Mouse (Mus musculus) ES-E14 (cell line): ENCODE data around the gene Nme4. TPM values are rescaled to one million over a fixed set of nuclear protein-coding genes. Genes with fewer than 3 reads are reported as not detected.

Experiments used
- DNase-seq: peaks from one replicate; pipeline ENCODE4 v3.0.0-alpha.2; 2013; ENCODE audit warnings: low read depth, low spot score
- H3K27ac ChIP-seq: 2 replicates; pipeline ENCODE4 v1.5.1; 2012; ENCODE audit warnings: low read depth, mild to moderate bottlenecking, low read length, moderate library complexity, mixed read lengths; ENCODE audit not compliant: poor library complexity, insufficient read depth, severe bottlenecking
- H3K36me3 ChIP-seq: 2 replicates; pipeline ENCODE4 v1.6.1; 2012; ENCODE audit warnings: mild to moderate bottlenecking, low read length, moderate library complexity, mixed read lengths; ENCODE audit not compliant: control insufficient read depth, poor library complexity, insufficient read depth, severe bottlenecking
- H3K4me1 ChIP-seq, 2 experiments: fragments of 150-350 bp in 1 of 2; sonication (generic) in 1 of 2; 2 replicates each; pipeline ENCODE4 v1.6.1; 2012; ENCODE audit warnings: low read length in 2 of 2, mild to moderate bottlenecking in 1 of 2, mixed read lengths in 1 of 2; ENCODE audit not compliant: control insufficient read depth in 2 of 2, insufficient read depth in 2 of 2, poor library complexity in 1 of 2
- H3K4me3 ChIP-seq, 2 experiments: fragments of 150-350 bp in 1 of 2; sonication (generic) in 1 of 2; 2 replicates each; pipeline ENCODE4 v1.5.1; 2012; ENCODE audit warnings: low read length in 2 of 2, low read depth in 1 of 2, mild to moderate bottlenecking in 1 of 2, mixed read lengths in 1 of 2; ENCODE audit not compliant: insufficient read depth in 1 of 2, poor library complexity in 1 of 2, severe bottlenecking in 1 of 2
- H3K9ac ChIP-seq: 2 replicates; pipeline ENCODE4 v1.6.1; 2012; ENCODE audit warnings: low read depth, mild to moderate bottlenecking, low read length, mixed read lengths; ENCODE audit not compliant: poor library complexity, insufficient read depth, severe bottlenecking
- H3K9me3 ChIP-seq: fragments of 150-350 bp; sonication (generic); 2 replicates; pipeline ENCODE4 v1.6.1; 2012; ENCODE audit warnings: low read depth, mild to moderate bottlenecking, low read length; ENCODE audit not compliant: control insufficient read depth, insufficient read depth
- CHD2 ChIP-seq: IDR thresholded peaks from 2 replicates; pipeline ENCODE4 v1.6.1; 2014; ENCODE audit warnings: mild to moderate bottlenecking, low read depth, low read length, inconsistent platforms
- HCFC1 ChIP-seq: IDR thresholded peaks from 2 replicates; pipeline ENCODE4 v1.6.1; 2012; ENCODE audit warnings: low read length, inconsistent platforms, borderline replicate concordance; ENCODE audit not compliant: insufficient read depth
- MAFK ChIP-seq: IDR thresholded peaks from 2 replicates; pipeline ENCODE4 v1.6.1; 2014; ENCODE audit warnings: mild to moderate bottlenecking, low read depth, low read length, inconsistent platforms; ENCODE audit not compliant: insufficient read depth
- ZC3H11A ChIP-seq: IDR thresholded peaks from 2 replicates; pipeline ENCODE4 v1.6.1; 2012; ENCODE audit warnings: low read depth, mild to moderate bottlenecking, inconsistent platforms, low read length, borderline replicate concordance
- ZNF384 ChIP-seq: IDR thresholded peaks from 2 replicates; pipeline ENCODE4 v1.6.1; 2012; ENCODE audit warnings: low read depth, low read length, inconsistent platforms
- in situ Hi-C, 2 experiments: fragments of 600-800 bp; cut with MboI; formaldehyde crosslinking; loops; one replicate each; pipeline ENCODE4 v1.15.1; 2025; ENCODE audit warnings: low sequenced_read_pairs in 2 of 2, inconsistent platforms in 1 of 2; ENCODE audit not compliant: unreplicated experiment in 2 of 2
- total RNA-seq: library from RNA; depleted of rRNA; stranded (reverse); fragments of 300-350 nt; gene quantifications from 2 replicates; pipeline ENCODE4 v1.2.3, GENCODE M21; 2012

Gene Nme4
- total RNA-seq, 1 experiment: 96.4 TPM

DNA sequence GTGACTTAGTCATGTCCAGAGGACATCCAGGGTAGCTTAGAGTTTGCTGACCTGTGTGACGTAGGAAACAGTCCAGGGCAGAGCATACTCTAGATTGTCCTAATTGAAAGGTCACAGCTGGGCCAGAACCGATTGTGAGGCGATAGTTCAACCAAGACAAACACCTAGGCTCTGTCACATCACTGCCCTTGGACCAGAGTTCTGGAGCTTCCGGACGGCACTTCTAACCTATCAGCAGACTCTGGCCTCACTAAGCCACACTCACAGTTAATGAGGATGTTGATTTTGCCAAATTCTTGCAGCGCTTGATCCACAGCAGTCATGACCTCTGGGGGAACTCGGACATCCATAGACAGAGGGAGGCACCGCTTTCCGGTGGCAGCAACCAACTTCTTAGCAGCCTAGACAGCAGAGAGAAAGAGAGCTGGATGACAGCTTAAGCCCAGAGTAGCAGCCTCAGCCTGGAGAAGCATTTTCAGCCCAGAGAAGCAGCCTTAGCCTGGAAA is 8.3 kb downstream of the Nme4 start:
- Histone ChIP-seq H3K4me1 (no peaks in the 10 kb centered on the region; a peak in 1 of 4 replicates), H3K9ac (no peak overlapping the region), H3K4me3 (no peak overlapping the region), H3K36me3 (peaks cover 17% of the 10 kb centered on the region; the same call in 1 of the 2 replicates), H3K9me3 (no peaks in the 10 kb centered on the region), H3K27ac (no peak overlapping the region)
- in situ Hi-C loops: no loop called here
- DNase-seq: no peak
- TF ChIP-seq CHD2 (no peak), ZC3H11A (no peak)

GRCm38 (mm10) chr17:26080867-26081266 is 14.5 kb downstream of the Nme4 start:
- DNase-seq: no peak
- Histone ChIP-seq H3K27ac (no peak overlapping the region), H3K9ac (no peak overlapping the region), H3K9me3 (no peaks in the 10 kb centered on the region), H3K36me3 (peaks cover 2% of the 10 kb centered on the region; the same call in 1 of the 2 replicates), H3K4me1 (peaks cover 0 to 2% of the 10 kb centered on the region in 2 experiments; a peak in 1 of 4 replicates), H3K4me3 (no peak overlapping the region)
- TF ChIP-seq MAFK (no peak), ZNF384 (no peak), ZC3H11A (no peak), HCFC1 (no peak), CHD2 (no peak)
- in situ Hi-C loops: no loop called here

- no peak overlapping the region for H3K9ac ChIP-seq
- TF ChIP-seq HCFC1: no peak
- no peak for TF ChIP-seq ZC3H11A
- TF ChIP-seq MAFK: no peak
- no peak for TF ChIP-seq CHD2
- TF ChIP-seq ZNF384: no peak
Observed at GRCm38 (mm10) chr17:26078851-26079250, 16.6 kb downstream of the Nme4 start.

GRCm38 (mm10) chr17:26075246-26075645 is 20.2 kb downstream of the Nme4 start:
- H3K27ac ChIP-seq: no peak overlapping the region
- TF ChIP-seq CHD2 (no peak), MAFK (no peak), HCFC1 (no peak), ZNF384 (no peak), ZC3H11A (no peak)
- H3K4me3 ChIP-seq: no peak overlapping the region
- in situ Hi-C loops: no loop called here
- no peaks in the 10 kb centered on the region for H3K9me3 ChIP-seq
- DNase-seq: no peak
- H3K36me3 ChIP-seq: no peaks in the 10 kb centered on the region
- no peaks in the 10 kb centered on the region for H3K4me1 ChIP-seq
- no peak overlapping the region for H3K9ac ChIP-seq

More at GRCm38 (mm10) chr17:26078851-26079250, 16.6 kb downstream of the Nme4 start:
- no peak for DNase-seq
- Histone ChIP-seq H3K9me3 (no peaks in the 10 kb centered on the region), H3K4me1 (peaks cover 0 to 2% of the 10 kb centered on the region in 2 experiments; a peak in 1 of 4 replicates), H3K27ac (no peak overlapping the region), H3K4me3 (no peak overlapping the region), H3K36me3 (peaks cover 2% of the 10 kb centered on the region; the same call in 1 of the 2 replicates)
- in situ Hi-C loops: no loop called here

GRCm38 (mm10) chr17:26070136-26070535 is 25.3 kb downstream of the Nme4 start:
- Histone ChIP-seq H3K4me3 (peak overlapping the region; percentile 82 to 89; a peak in 2 of 4 replicates), H3K9me3 (no peaks in the 10 kb centered on the region), H3K27ac (no peak overlapping the region), H3K4me1 (peaks cover 2 to 18% of the 10 kb centered on the region in 2 experiments; a peak in 2 of 4 replicates), H3K36me3 (peaks cover 3% of the 10 kb centered on the region; the same call in 1 of the 2 replicates), H3K9ac (no peak overlapping the region; the same call in 1 of the 2 replicates)
- no peak for TF ChIP-seq MAFK
- TF ChIP-seq ZNF384: no peak
- TF ChIP-seq ZC3H11A: no peak
- no peak for TF ChIP-seq CHD2
- no peak for DNase-seq
- in situ Hi-C loops: no loop called here
